Mouse (Mus musculus): ENCODE measurements around the gene Gm3187. TPM values are rescaled to one million over a fixed set of nuclear protein-coding genes. Genes with fewer than 3 reads are reported as not detected.

Gm3187 gene
- not detected for total RNA-seq (2023)

GRCm38 (mm10) chr14:5483907-5484306, at the start of gene Gm3187:
Gene Gm3187, plus strand, starts transcription at chr14:5484207.

GRCm38 (mm10) chr14:5455367-5455766, 28.6 kb upstream of the Gm3187 start, which contains the start of gene Gm3194:
Gene Gm3194, minus strand, starts transcription at chr14:5455467.

GRCm38 (mm10) chr14:5477730-5478129, 6.3 kb upstream of the Gm3187 start, which contains the start of gene Gm8246:
Gene Gm8246, minus strand, starts transcription at chr14:5477830.

GRCm38 (mm10) chr14:5501374-5501773, 17.4 kb downstream of the Gm3187 start, which contains the start of gene Gm3488:
Gene Gm3488, plus strand, starts transcription at chr14:5501674.

GRCm38 (mm10) chr14:5538196-5538595, 54.2 kb downstream of the Gm3187 start, which contains the start of gene Gm3532:
Gene Gm3532, plus strand, starts transcription at chr14:5538496.

Other genes starting within 250 kb of the Gm3187 start
- not detected for gene Gm3526, start 223.6 kb upstream of the Gm3187 start, total RNA-seq (2023)
- not detected for gene Gm3542, start 149.3 kb upstream of the Gm3187 start, total RNA-seq (2023)
- not detected for gene Gm3500, start 95.2 kb upstream of the Gm3187 start, total RNA-seq (2023)
- gene Gm3194, start 28.7 kb upstream of the Gm3187 start, total RNA-seq (2023), result not detected
- gene Gm8246, start 6.4 kb upstream of the Gm3187 start, total RNA-seq (2023), result not detected
- not detected for gene Gm3488, start 17.5 kb downstream of the Gm3187 start, total RNA-seq (2023)
- not detected for gene Gm3532, start 54.3 kb downstream of the Gm3187 start, total RNA-seq (2023)
- gene Gm8265, start 148.8 kb downstream of the Gm3187 start, total RNA-seq (2023), result not detected
- gene Gm9603, start 203.2 kb downstream of the Gm3187 start, total RNA-seq (2023), result not detected

All from monocyte, adult 59 days (primary cell).